Mouse (Mus musculus): Measurements from ENCODE around the gene Pop4.

Gene Pop4

DNA sequence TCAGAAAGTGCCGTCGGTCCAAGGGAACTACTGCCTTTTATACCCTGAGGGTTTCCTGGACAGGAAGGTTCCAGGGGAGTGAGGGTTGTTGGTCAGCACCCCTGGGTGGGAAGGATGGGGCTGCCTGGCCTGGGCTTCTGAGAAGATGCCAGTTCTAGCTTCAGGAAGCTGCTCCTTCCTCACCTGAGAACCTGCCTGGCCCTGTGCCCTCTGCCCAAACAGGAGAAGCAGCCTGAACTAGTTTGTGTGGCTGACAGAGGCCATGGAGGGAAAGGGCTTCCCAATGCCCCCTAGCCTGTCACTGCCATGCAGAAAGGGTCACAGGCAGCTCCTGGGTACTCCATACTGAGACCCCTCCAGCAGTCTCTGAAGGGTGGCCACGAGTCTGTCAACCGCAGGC lies 51.7 kb downstream of the Pop4 start:
- no peak for DNase-seq (ENCODE audit: low read depth)

DNA sequence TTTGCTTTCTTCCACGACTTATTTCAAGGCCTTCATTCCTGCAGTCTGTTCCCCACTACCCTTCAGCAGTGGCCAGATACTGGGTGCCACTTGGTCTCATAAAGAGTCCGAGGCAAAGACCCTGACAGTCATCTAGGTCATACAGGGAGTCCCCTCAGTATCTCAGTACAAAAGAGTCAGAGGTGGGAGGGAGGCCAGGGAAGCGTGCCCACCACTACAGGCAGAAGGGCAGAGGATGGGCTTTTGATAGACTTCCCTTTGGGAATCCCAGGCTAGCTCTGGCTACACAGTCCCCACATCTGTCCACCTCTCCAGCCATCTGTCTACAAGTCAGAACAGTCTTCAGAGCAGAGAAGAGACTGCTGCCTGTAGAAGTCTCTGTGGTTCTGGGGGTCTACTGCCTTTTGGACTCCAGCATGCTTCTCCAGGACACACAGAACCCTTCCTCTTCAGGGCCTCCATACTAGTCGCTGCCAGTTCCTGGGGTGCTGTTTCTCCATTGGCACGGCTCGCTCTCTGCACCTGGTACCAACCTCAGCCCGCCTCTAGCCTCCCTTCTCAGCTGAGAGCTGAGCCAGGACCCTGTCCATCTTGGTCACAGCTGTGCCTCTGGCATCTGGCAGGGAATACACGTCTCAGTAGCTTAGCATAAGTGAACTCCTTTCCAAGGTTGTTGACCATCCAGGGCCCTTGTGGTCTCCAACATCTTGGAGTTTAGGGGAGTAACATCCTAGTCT lies 52.4 kb downstream of the Pop4 start:
- DNase-seq (ENCODE audit: low read depth): no peak

DNA sequence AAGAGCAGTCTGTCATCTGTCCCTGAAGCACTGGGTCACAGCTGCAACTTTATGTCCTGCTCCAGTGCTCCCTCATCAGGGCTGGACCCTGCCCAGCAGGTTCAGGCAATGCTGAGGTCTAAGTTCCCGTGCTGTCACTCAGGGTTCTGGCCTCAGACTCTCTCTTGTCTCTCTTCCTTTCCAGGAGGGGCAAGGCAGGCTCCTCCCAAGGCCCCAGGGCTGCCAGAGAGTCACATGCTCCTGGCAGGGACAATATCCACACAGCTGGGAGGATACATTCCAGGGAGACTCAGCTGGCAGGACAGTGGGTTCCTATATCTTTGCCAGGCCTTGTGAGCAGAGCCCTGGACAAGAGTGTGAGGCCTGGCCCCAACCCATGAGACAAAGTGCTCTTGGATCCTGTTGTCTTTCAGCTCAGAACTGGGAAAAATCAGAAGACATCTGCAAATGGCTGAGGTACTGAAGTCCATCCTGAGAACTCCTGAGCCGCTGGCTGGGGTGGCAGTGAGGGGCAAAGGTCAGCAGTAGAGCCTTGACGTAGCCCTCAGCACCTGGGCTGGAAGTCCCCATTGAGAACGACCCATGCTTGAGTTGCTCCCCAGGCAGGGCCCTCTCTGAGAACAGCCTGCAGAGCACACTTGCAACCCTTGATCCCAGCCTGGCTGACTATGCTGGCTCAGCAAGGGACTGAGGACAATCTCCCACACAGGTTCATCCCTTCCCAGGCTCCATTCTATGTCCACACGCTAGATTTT lies 53.6 kb downstream of the Pop4 start:
- no peak for DNase-seq (ENCODE audit: low read depth)

DNA sequence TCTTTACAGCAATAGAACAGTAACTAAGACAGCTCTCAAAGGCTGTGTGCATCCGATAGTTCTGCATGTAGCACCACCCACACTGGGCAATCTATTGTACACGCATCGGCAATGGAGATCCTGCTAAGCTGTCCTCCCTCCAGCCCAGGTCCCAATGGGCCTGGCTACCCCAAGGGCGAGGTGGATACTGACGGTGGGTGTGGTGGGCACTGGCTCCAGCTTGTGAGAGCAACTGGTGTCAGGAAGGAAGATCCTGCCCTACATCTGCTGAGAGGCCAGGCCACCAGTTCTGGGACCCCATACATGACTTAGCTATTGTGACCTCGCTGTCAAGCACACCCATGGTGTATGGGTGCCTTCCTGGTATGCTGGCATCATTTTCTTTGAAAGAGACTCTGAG lies 55.5 kb downstream of the Pop4 start:
- DNase-seq (ENCODE audit: low read depth): no peak

DNA sequence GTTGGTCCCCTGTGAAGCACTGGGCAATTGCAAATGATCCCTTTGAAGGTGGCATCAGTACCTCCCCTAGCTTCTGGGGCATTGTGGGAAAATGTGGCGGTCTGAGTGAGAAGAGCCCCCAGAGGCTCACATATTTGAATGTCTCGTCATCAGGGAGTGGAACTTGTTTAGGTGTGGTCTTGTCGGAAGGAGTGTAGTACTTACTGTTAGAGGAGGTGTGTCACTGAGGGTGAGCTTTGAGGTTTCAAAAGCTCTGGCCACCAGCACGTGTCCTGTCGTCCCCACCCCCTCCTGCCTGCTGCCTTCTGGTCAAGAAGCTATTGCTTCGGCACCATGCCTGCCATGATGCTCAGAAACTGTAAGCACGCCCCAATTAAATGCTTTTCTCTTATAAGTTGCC lies 55.9 kb downstream of the Pop4 start:
- DNase-seq (ENCODE audit: low read depth): peak; percentile 27

DNA sequence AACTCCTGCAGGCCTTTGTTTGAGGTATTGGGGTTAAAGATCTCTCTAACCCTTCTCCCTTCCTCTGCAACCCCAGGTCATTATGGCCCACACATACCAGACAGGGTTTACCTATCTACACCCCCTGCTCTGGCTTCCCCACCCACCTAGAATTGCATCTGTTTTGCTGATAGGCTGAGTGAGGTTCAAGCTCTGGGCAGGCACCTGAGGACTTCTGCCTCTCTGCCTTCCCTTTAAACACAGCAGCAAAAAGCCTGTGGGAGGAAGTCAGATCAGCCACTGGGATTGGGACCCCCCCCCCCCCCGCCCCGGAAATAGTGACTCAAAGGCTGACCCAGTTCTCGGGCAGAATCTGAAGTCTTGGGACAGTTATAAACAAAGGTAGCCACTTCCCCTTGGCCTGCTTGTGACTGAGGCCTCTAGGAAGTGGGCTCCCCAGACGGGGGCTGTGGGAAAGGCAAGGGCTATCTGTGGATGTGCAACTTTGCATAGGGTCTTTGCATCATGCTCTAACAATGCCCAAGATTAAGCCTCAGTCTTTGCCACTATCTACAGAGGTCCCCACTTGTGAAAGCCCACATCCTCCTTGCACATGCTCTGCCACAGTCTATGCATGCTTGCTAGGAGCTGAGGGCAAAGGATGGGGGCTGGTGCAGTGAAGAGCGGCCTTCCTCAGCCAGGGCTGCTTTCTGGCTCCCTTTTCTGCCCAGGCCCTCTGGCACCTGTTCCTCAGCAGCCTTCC lies 56.6 kb downstream of the Pop4 start:
- DNase-seq (ENCODE audit: low read depth): peak; percentile 83

DNA sequence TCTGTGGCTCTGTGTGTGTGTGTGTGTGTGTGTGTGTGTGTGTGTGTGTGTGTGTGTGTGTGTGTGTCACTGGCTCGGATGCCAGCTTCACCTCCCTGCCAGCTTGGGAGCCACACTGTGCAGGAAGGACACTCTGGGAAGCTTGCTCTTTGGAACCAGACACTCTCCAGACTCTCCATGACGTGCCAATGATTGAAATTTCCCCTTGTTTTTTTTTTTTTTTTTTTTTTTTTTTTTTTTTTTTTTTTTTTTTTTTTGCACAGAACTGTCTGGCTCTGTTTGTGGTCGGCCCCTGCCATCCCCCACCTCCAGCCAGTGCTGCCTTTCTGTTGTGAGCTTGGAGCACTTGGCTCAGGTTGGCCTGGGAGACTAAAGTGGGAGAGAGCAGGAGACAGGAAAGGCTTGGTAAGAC lies 58.6 kb downstream of the Pop4 start:
- DNase-seq (ENCODE audit: low read depth): no peak
